Mouse (Mus musculus): ENCODE measurements around the gene Uqcr10. TPM values are rescaled to one million over a fixed set of nuclear protein-coding genes. Genes with fewer than 3 reads are reported as not detected.

The Uqcr10 gene
- polyA plus RNA-seq, 1 experiment from 2014 or later, result 495 TPM

DNA sequence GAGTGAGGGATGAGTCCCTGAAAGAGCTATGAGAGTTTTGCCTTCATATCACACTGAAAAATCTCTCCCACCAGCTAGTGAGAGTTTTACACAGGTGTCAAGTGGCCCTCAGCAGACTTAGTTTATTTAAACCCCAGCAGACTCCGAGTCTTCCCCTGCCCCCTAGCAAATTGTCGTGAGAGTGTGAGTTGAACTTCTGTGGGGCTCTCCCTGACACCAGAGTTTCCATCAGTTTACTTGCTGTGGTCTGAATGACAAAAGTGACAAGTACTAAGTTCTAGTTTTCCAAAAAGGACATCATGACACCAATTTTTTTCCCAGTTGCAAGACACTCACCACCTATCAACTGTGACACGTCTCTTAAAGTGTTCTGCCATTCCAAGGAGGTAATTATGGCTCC lies 16.3 kb downstream of the Uqcr10 start:
- ATAC-seq (ENCODE audit: low FRiP score, low TSS enrichment) (no peak), DNase-seq (no peak)
- Histone ChIP-seq H3K27ac (replicated peaks; ENCODE audit: low read depth, low read length) (no peak overlapping the region), H3K27me3 (ENCODE audit: control insufficient read depth, insufficient read depth, low read length) (no peaks in the 10 kb centered on the region), H3K4me3 (replicated peaks; ENCODE audit: low read depth, low read length) (no peak overlapping the region), H3K4me1 (ENCODE audit: control insufficient read depth, insufficient read depth, low read length) (no peaks in the 10 kb centered on the region), H3K36me3 (ENCODE audit: control insufficient read depth, insufficient read depth, low read length) (peaks cover 17% of the 10 kb centered on the region), H3K9me3 (ENCODE audit: control insufficient read depth, low read length) (no peaks in the 10 kb centered on the region), H3K4me2 (ENCODE audit: low read length) (no peak overlapping the region), H3K9ac (replicated peaks; ENCODE audit: low read length) (no peak overlapping the region)
- 85% methylated on average over 3 of the region's 3 CpGs for WGBS

DNA sequence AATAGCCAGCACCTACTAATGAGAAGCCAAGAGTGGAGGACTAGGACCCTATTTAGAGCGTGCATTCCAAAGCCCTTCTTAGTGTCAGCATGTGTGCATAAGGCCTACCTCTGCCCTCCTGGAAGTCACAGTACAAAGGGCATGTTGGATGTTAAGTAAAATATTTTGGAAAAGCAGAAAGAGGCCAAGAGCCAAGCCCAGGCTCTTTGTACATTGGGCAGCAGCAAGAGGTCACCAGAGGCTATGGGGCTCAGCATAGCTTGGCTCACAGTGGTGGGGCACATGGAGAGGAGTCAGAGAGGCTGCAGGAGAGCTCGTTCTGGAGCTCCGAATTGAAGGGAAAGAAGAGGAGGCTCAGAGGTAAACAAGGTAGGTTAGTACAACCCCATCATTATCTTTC lies 17.1 kb downstream of the Uqcr10 start:
- Histone ChIP-seq H3K4me3 (replicated peaks; ENCODE audit: low read depth, low read length) (no peak overlapping the region), H3K27ac (replicated peaks; ENCODE audit: low read depth, low read length) (no peak overlapping the region), H3K9me3 (ENCODE audit: control insufficient read depth, low read length) (no peaks in the 10 kb centered on the region), H3K27me3 (ENCODE audit: control insufficient read depth, insufficient read depth, low read length) (no peaks in the 10 kb centered on the region), H3K4me1 (ENCODE audit: control insufficient read depth, insufficient read depth, low read length) (no peaks in the 10 kb centered on the region), H3K9ac (replicated peaks; ENCODE audit: low read length) (no peak overlapping the region), H3K4me2 (ENCODE audit: low read length) (no peak overlapping the region), H3K36me3 (ENCODE audit: control insufficient read depth, insufficient read depth, low read length) (peaks cover 26% of the 10 kb centered on the region)
- no peak for ATAC-seq (ENCODE audit: low FRiP score, low TSS enrichment)
- WGBS, result 82% methylated on average over 3 of the region's 3 CpGs
- no peak for DNase-seq

DNA sequence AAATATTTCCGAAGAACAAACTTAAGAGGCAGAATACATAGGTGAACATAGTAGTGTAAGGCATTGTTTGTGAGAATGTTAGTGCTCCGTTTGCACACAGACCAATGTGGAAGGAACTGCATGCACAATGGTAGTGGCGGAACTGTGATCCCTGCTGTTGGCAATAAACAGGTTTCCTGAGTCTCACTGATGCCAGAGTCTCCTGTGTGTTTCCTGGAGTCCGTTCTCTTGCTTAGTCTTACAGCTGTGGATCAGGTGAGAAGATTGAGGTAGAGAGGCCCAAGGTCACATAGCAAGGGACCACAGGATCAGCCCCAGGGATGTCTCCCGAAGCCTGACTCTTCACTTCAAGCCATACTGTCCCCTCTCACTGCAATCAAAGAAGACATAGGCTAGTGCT lies 18.6 kb downstream of the Uqcr10 start:
- ATAC-seq (ENCODE audit: low FRiP score, low TSS enrichment), result no peak
- 90% methylated on average over 5 of the region's 5 CpGs for WGBS
- Histone ChIP-seq H3K36me3 (ENCODE audit: control insufficient read depth, insufficient read depth, low read length) (peaks cover 39% of the 10 kb centered on the region), H3K9me3 (ENCODE audit: control insufficient read depth, low read length) (no peaks in the 10 kb centered on the region), H3K9ac (replicated peaks; ENCODE audit: low read length) (no peak overlapping the region), H3K27me3 (ENCODE audit: control insufficient read depth, insufficient read depth, low read length) (no peaks in the 10 kb centered on the region), H3K4me2 (ENCODE audit: low read length) (no peak overlapping the region), H3K4me3 (replicated peaks; ENCODE audit: low read depth, low read length) (no peak overlapping the region), H3K4me1 (ENCODE audit: control insufficient read depth, insufficient read depth, low read length) (no peaks in the 10 kb centered on the region), H3K27ac (replicated peaks; ENCODE audit: low read depth, low read length) (no peak overlapping the region)
- no peak for DNase-seq

DNA sequence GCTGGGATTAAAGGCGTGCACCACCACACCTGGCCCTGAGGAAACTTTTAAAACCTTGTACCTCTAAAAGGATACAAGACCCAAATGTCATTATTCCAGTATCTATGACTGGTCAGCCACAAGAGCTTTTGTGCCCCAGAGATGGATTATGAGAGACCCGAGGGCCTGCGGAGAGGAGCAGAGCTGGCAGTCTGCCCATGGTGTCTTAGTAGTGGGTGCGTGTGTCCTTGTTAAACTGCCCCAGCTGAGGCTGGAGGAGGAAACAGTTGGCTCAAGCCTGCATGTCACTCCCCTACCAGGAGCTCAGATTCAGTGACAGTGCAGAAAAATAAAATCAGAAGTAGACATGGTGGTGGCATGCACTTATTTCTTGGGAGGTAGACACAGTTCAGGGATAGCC lies 19.1 kb downstream of the Uqcr10 start:
- Histone ChIP-seq H3K4me3 (replicated peaks; ENCODE audit: low read depth, low read length) (no peak overlapping the region), H3K27me3 (ENCODE audit: control insufficient read depth, insufficient read depth, low read length) (no peaks in the 10 kb centered on the region), H3K36me3 (ENCODE audit: control insufficient read depth, insufficient read depth, low read length) (peaks cover 41% of the 10 kb centered on the region), H3K4me2 (ENCODE audit: low read length) (no peak overlapping the region), H3K4me1 (ENCODE audit: control insufficient read depth, insufficient read depth, low read length) (no peaks in the 10 kb centered on the region), H3K27ac (replicated peaks; ENCODE audit: low read depth, low read length) (no peak overlapping the region), H3K9me3 (ENCODE audit: control insufficient read depth, low read length) (no peaks in the 10 kb centered on the region), H3K9ac (replicated peaks; ENCODE audit: low read length) (no peak overlapping the region)
- no peak for ATAC-seq (ENCODE audit: low FRiP score, low TSS enrichment)
- 80% methylated on average over 4 of the region's 4 CpGs for WGBS
- DNase-seq, result no peak

DNA sequence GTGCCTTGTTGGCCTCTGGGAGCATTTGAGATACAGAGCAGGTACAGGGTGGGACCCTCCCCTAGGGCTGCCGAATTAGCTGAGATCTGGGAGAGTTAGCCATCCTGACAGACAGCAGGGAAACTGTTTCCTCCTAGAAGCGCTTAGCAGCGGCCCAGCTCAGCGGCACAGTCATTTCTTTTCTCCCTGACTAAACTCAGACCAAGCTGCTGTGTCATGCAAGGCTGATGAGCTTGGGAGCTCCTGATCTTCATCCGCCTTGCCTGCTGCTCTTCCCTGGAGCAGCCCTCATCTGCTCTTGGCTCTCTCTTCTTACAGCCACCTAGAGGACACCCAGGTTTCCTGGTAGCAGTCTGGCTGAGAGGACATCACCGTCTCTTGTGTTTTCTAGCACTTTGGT lies 20.0 kb downstream of the Uqcr10 start:
- WGBS, result 80% methylated on average over 6 of the region's 6 CpGs
- H3K4me2 ChIP-seq (ENCODE audit: low read length), result no peak overlapping the region
- no peak overlapping the region for H3K27ac ChIP-seq (replicated peaks; ENCODE audit: low read depth, low read length)
- H3K36me3 ChIP-seq (ENCODE audit: control insufficient read depth, insufficient read depth, low read length), result peaks cover 48% of the 10 kb centered on the region
- H3K4me1 ChIP-seq (ENCODE audit: control insufficient read depth, insufficient read depth, low read length), result no peaks in the 10 kb centered on the region
- H3K9ac ChIP-seq (replicated peaks; ENCODE audit: low read length), result no peak overlapping the region
- ATAC-seq (ENCODE audit: low FRiP score, low TSS enrichment) (no peak), DNase-seq (no peak)
- H3K9me3 ChIP-seq (ENCODE audit: control insufficient read depth, low read length), result no peaks in the 10 kb centered on the region
- H3K27me3 ChIP-seq (ENCODE audit: control insufficient read depth, insufficient read depth, low read length), result no peaks in the 10 kb centered on the region
- H3K4me3 ChIP-seq (replicated peaks; ENCODE audit: low read depth, low read length), result no peak overlapping the region

DNA sequence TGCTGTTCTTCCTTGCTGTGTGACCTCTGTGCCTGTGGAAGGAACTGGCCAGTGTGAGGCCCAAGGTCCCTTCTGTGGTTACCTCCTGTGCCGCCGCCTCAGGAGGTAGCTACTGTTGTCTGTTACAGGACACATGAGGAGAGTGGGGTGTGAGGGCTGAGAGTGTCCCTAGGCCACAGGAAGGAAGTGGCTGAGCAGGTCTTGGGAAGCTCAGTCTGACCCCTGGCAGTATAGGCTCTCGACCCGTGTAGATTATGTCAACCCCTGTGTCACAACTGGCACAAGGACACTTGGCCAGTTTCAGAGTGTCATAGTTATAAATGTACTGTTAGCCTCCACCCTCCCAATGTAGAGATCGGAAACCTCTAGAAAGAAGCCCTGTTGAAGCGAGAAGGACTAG lies 20.6 kb downstream of the Uqcr10 start:
- no peak for ATAC-seq (ENCODE audit: low FRiP score, low TSS enrichment)
- DNase-seq, result no peak
- H3K9me3 ChIP-seq (ENCODE audit: control insufficient read depth, low read length), result no peaks in the 10 kb centered on the region
- no peaks in the 10 kb centered on the region for H3K4me1 ChIP-seq (ENCODE audit: control insufficient read depth, insufficient read depth, low read length)
- H3K36me3 ChIP-seq (ENCODE audit: control insufficient read depth, insufficient read depth, low read length), result peaks cover 52% of the 10 kb centered on the region
- no peak overlapping the region for H3K4me2 ChIP-seq (ENCODE audit: low read length)
- no peak overlapping the region for H3K4me3 ChIP-seq (replicated peaks; ENCODE audit: low read depth, low read length)
- no peaks in the 10 kb centered on the region for H3K27me3 ChIP-seq (ENCODE audit: control insufficient read depth, insufficient read depth, low read length)
- H3K27ac ChIP-seq (replicated peaks; ENCODE audit: low read depth, low read length), result no peak overlapping the region
- WGBS, result 92% methylated on average over 6 of the region's 6 CpGs
- H3K9ac ChIP-seq (replicated peaks; ENCODE audit: low read length), result no peak overlapping the region

DNA sequence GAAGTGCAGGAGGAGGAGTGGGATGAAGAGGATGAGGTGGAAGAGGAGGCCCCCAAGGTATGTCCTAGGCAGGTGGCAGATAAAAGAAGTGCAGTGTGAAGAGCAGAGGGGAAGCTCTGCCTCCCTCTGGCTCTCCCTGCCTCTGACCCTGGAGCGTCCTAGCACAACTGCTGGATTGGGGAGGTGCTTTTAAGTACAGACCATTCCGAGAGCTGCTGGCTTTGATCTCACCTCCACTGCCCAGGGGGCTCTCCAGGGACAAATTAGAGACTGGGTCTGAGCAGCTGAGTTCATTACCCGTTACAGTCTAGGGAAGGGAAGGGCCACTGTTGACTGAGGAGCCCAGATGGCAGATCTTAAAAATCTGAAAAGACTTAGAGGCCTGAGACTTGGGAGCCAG lies 24.0 kb downstream of the Uqcr10 start:
- H3K27me3 ChIP-seq (ENCODE audit: control insufficient read depth, insufficient read depth, low read length), result no peaks in the 10 kb centered on the region
- H3K9ac ChIP-seq (replicated peaks; ENCODE audit: low read length), result no peak overlapping the region
- WGBS, result 45% methylated on average over 3 of the region's 3 CpGs

DNA sequence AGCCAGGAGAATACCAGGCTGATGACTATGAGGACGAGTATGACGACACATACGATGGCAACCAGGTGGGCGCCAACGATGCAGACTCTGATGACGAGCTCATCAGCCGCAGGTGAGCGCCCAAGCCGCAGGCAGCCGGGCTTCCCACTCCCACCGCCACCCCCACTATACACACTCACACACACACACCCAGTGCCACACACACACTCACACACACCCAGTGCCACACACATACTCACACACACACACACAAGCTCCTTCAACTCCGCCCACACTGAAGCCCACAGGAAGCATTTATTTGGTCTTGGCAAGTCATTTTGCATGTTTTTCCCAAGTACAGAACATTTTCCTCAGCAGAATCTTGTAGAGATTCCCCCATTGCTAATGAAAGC lies 24.7 kb downstream of the Uqcr10 start:
- Histone ChIP-seq H3K4me3 (replicated peaks; ENCODE audit: low read depth, low read length) (no peak overlapping the region), H3K27ac (replicated peaks; ENCODE audit: low read depth, low read length) (no peak overlapping the region), H3K9ac (replicated peaks; ENCODE audit: low read length) (no peak overlapping the region), H3K9me3 (ENCODE audit: control insufficient read depth, low read length) (no peaks in the 10 kb centered on the region), H3K4me1 (ENCODE audit: control insufficient read depth, insufficient read depth, low read length) (no peaks in the 10 kb centered on the region), H3K27me3 (ENCODE audit: control insufficient read depth, insufficient read depth, low read length) (no peaks in the 10 kb centered on the region), H3K36me3 (ENCODE audit: control insufficient read depth, insufficient read depth, low read length) (peaks cover 78% of the 10 kb centered on the region), H3K4me2 (ENCODE audit: low read length) (no peak overlapping the region)
- ATAC-seq (ENCODE audit: low FRiP score, low TSS enrichment) (no peak), DNase-seq (no peak)
- 94% methylated on average over 12 of the region's 12 CpGs for WGBS

More for the DNA sequence above, 24.0 kb downstream of the Uqcr10 start:
- Histone ChIP-seq H3K9me3 (ENCODE audit: control insufficient read depth, low read length) (no peaks in the 10 kb centered on the region), H3K4me1 (ENCODE audit: control insufficient read depth, insufficient read depth, low read length) (no peaks in the 10 kb centered on the region), H3K4me3 (replicated peaks; ENCODE audit: low read depth, low read length) (no peak overlapping the region), H3K4me2 (ENCODE audit: low read length) (no peak overlapping the region), H3K36me3 (ENCODE audit: control insufficient read depth, insufficient read depth, low read length) (peaks cover 74% of the 10 kb centered on the region), H3K27ac (replicated peaks; ENCODE audit: low read depth, low read length) (no peak overlapping the region)
- DNase-seq, result no peak
- ATAC-seq (ENCODE audit: low FRiP score, low TSS enrichment), result no peak; the same call in 1 of the 2 replicates

DNA sequence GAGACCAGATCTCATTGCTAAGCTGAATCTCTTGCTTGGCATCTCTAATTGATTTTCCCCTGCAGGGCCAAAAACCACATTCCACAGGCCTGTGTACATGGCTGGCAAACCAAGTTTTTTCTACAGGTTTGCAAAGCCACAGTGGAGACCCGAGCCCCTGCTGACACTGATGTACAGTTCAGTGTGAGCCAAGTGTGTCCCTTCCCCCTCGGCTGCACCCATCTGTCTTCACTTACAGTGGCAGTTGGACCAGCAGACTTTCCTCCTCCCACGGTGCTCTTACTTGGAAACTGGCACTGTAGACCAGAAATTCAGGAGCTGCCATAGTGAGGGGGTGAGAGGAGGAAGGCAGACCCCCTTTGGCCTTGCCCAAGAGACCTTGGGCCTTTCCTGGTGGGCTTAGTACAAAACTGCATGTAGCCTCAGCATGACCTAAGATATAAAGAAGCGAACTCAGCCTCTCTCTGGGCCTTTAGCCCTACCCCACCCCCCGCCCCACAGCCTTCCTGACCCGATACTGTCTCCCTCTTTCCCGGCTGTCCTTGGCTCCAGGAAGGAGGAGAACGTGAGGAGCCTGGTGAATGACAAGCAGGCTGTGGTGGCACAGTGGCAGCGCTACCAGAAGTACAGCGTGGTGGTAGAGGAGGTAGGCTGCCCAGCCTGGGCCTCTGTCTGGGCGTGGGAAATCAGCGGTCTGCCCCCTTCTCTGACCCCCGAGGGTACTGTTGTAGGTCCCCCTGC lies 25.3 kb downstream of the Uqcr10 start:
- no peak overlapping the region for H3K27ac ChIP-seq (replicated peaks; ENCODE audit: low read depth, low read length)
- no peaks in the 10 kb centered on the region for H3K9me3 ChIP-seq (ENCODE audit: control insufficient read depth, low read length)
- no peak overlapping the region for H3K4me3 ChIP-seq (replicated peaks; ENCODE audit: low read depth, low read length)
- H3K4me1 ChIP-seq (ENCODE audit: control insufficient read depth, insufficient read depth, low read length), result no peaks in the 10 kb centered on the region
- H3K9ac ChIP-seq (replicated peaks; ENCODE audit: low read length), result no peak overlapping the region
- H3K36me3 ChIP-seq (ENCODE audit: control insufficient read depth, insufficient read depth, low read length), result peaks cover 78% of the 10 kb centered on the region
- H3K4me2 ChIP-seq (ENCODE audit: low read length), result no peak overlapping the region
- ATAC-seq (ENCODE audit: low FRiP score, low TSS enrichment) (no peak), DNase-seq (no peak)
- 88% methylated on average over 13 of the region's 13 CpGs for WGBS
- no peaks in the 10 kb centered on the region for H3K27me3 ChIP-seq (ENCODE audit: control insufficient read depth, insufficient read depth, low read length)

Data from midbrain, embryonic 14.5 days (tissue).